Mouse (Mus musculus) myocyte (in vitro differentiated cells): ENCODE data around the gene Bco2.

ENCODE experiments used
- CEBPB ChIP-seq: IDR thresholded peaks from 2 replicates; pipeline ENCODE4 v1.6.1; 2011; ENCODE audit warnings: mild to moderate bottlenecking, moderate library complexity; ENCODE audit not compliant: poor library complexity, insufficient read depth, severe bottlenecking
- E2F4 ChIP-seq: IDR thresholded peaks from one replicate; pipeline ENCODE4 v1.6.1; 2011; ENCODE audit warnings: mild to moderate bottlenecking, control low read depth, moderate library complexity; ENCODE audit not compliant: insufficient read depth
- MAX ChIP-seq: IDR thresholded peaks from one replicate; pipeline ENCODE4 v1.6.1; 2011; ENCODE audit warnings: low read depth, mild to moderate bottlenecking, control low read depth
- MYOD1 ChIP-seq, 3 experiments: IDR thresholded peaks; one replicate each; pipeline ENCODE4 v1.6.1; 2011; ENCODE audit warnings: control low read depth in 2 of 3, low read depth in 2 of 3, mild to moderate bottlenecking in 2 of 3, moderate library complexity in 1 of 3; ENCODE audit not compliant: insufficient read length in 2 of 3, control insufficient read depth in 1 of 3
- MYOG ChIP-seq, 3 experiments: IDR thresholded peaks; one replicate each; pipeline ENCODE4 v1.6.1; 2011; ENCODE audit warnings: control low read depth in 2 of 3, low read depth in 2 of 3, mild to moderate bottlenecking in 2 of 3; ENCODE audit not compliant: insufficient read length in 2 of 3, control insufficient read depth in 1 of 3, insufficient read depth in 1 of 3
- POLR2A ChIP-seq: IDR thresholded peaks from one replicate; pipeline ENCODE4 v1.6.1; 2011; ENCODE audit warnings: low read depth, mild to moderate bottlenecking, control low read depth, moderate library complexity; ENCODE audit not compliant: insufficient read length
- POLR2AphosphoS2 ChIP-seq: IDR thresholded peaks from one replicate; pipeline ENCODE4 v1.6.1; 2011; ENCODE audit warnings: low read depth, control low read depth; ENCODE audit not compliant: insufficient read length
- REST ChIP-seq: IDR thresholded peaks from one replicate; pipeline ENCODE4 v1.6.1; 2011; ENCODE audit warnings: mild to moderate bottlenecking, control low read depth, moderate library complexity; ENCODE audit not compliant: insufficient read depth, insufficient read length
- SRF ChIP-seq: IDR thresholded peaks from one replicate; pipeline ENCODE4 v1.6.1; 2011; ENCODE audit warnings: low read depth; ENCODE audit not compliant: control insufficient read depth, insufficient read length
- TCF12 ChIP-seq: IDR thresholded peaks from one replicate; pipeline ENCODE4 v1.6.1; 2011; ENCODE audit warnings: mild to moderate bottlenecking, control low read depth; ENCODE audit not compliant: poor library complexity, insufficient read depth, severe bottlenecking
- TCF3 ChIP-seq: IDR thresholded peaks from one replicate; pipeline ENCODE4 v1.6.1; 2011; ENCODE audit warnings: low read depth, control low read depth; ENCODE audit not compliant: insufficient read length
- USF1 ChIP-seq: IDR thresholded peaks from one replicate; pipeline ENCODE4 v1.6.1; 2011; ENCODE audit warnings: low read depth, mild to moderate bottlenecking, control low read depth, moderate library complexity

DNA sequence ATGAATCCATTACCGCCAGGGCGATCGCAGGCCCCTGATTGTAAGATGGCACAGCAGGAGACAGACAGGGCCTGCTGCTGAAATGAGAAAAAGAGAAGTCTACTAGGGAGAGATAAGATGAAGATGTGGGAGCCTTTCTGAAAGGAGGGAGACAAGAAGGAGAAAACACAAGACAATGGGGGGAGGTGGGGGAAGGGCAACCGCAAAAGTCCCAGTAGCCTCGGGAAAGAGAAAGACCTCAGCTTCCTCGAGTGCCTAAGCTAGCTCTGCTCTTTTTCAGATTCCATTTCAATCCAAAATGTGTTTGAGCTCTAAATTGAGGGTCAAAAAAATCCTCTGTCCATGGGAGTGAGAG is 58.9 kb downstream of the Bco2 start:
- TF ChIP-seq USF1 (no peak), POLR2A (no peak), POLR2AphosphoS2 (no peak), TCF12 (no peak), CEBPB (no peak), MYOG (IDR thresholded peaks at IDR 0.05; ENCODE audit: control insufficient read depth in 1 of 3, insufficient read depth in 1 of 3, insufficient read length in 2 of 3, low read depth in 2 of 3) (no peak), MAX (no peak), MYOD1 (IDR thresholded peaks at IDR 0.05; ENCODE audit: control insufficient read depth in 1 of 3, insufficient read length in 2 of 3, low read depth in 2 of 3) (no peak), E2F4 (no peak), REST (no peak), SRF (no peak), TCF3 (no peak)
